Mouse (Mus musculus) c-Kit-positive CD71-negative TER-119-negative erythroid progenitor cells, embryonic 14.5 days (primary cell): ENCODE results near the gene Avil.
A peak's percentile ranks its signal among the peaks of the same experiment; 100 is the strongest.

Source experiments
- DNase-seq: peaks from one replicate; pipeline ENCODE4 v3.0.0-alpha.2; 2013; ENCODE audit warnings: low read depth

The Avil gene

GRCm38 (mm10) chr10:126980933-126981530, 19.5 kb upstream of the Avil start:
- no peak for DNase-seq

- no peak for DNase-seq
These were observed 18.8 kb upstream of the Avil start for GRCm38 (mm10) chr10:126981746-126982145.

GRCm38 (mm10) chr10:126983193-126983725, 17.2 kb upstream of the Avil start:
- DNase-seq = no peak

GRCm38 (mm10) chr10:126984189-126985004, 16.1 kb upstream of the Avil start:
- DNase-seq = no peak

- no peak for DNase-seq
These were observed 15.4 kb upstream of the Avil start for GRCm38 (mm10) chr10:126985127-126985526.

- DNase-seq = no peak
These were observed 14.9 kb upstream of the Avil start for GRCm38 (mm10) chr10:126985579-126985978.

- no peak for DNase-seq
These were observed 14.0 kb upstream of the Avil start for GRCm38 (mm10) chr10:126986541-126986961.

GRCm38 (mm10) chr10:126987183-126988118, 13.1 kb upstream of the Avil start:
- no peak for DNase-seq

GRCm38 (mm10) chr10:126988513-126989165, 11.9 kb upstream of the Avil start:
- DNase-seq = no peak

- peak; percentile 82 for DNase-seq
These were observed 10.0 kb upstream of the Avil start for GRCm38 (mm10) chr10:126990313-126991056.

GRCm38 (mm10) chr10:126991676-126992075, 8.8 kb upstream of the Avil start:
- DNase-seq = no peak

- DNase-seq = no peak
These were observed 6.9 kb upstream of the Avil start for GRCm38 (mm10) chr10:126993621-126994020.

GRCm38 (mm10) chr10:126997340-126998113, 3.0 kb upstream of the Avil start:
- DNase-seq = no peak

GRCm38 (mm10) chr10:127001297-127001696, 788 bp downstream of the Avil start:
- DNase-seq = no peak

GRCm38 (mm10) chr10:127002056-127002455, 1.5 kb downstream of the Avil start:
- no peak for DNase-seq

GRCm38 (mm10) chr10:127002765-127003164, 2.3 kb downstream of the Avil start:
- DNase-seq = no peak

- DNase-seq = no peak
These were observed 2.8 kb downstream of the Avil start for GRCm38 (mm10) chr10:127003334-127003733.

- DNase-seq = no peak
These were observed 3.3 kb downstream of the Avil start for GRCm38 (mm10) chr10:127003806-127004205.

GRCm38 (mm10) chr10:127016488-127016887, 16.0 kb downstream of the Avil start:
- no peak for DNase-seq

- no peak for DNase-seq
These were observed 16.6 kb downstream of the Avil start for GRCm38 (mm10) chr10:127017071-127017470.
